Mouse (Mus musculus): ENCODE results near the gene Gm14322. TPM values are rescaled to one million over a fixed set of nuclear protein-coding genes. Genes with fewer than 3 reads are reported as not detected.

Gm14322 gene
- 1.6 to 4.1 TPM (median 2.9 TPM) in 4 replicates for total RNA-seq (2023)

DNA sequence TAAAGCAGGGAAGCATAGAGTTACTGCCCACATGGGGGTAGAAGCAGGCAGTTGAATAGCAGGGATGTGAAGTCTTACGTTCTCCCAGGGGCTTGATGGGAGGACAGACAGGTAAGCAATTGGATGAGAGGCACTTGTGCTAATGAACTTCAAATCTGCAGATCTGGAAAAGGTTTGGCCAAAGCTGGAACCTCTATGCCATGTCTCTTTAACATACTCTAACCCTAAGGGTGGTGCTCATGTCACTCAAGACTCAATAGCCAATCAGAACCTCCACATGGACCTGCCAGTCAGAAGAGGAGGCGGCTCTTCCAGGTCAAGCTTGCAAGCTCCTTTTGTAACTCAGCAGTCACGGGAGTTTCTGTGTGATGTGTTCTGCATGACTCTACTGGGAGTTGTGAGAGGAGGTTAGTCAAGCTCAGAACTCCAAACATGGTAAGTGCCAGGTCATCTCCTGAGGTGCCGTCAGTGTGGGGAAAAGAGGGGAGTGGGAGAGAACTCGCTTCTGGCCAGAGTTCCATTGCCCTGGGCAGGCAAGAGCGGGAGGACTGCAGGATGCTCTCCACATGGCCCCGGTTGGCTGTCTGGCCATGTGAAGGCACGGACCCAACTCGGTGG is at the start of gene Gm14322:
Gene Gm14322 (plus strand): TSS at position 348 of the 618 bp plus-strand sequence.

Other genes starting within 250 kb of the Gm14322 start
- not detected in 4 replicates for gene Gm14406, start 181.1 kb upstream of the Gm14322 start, total RNA-seq (2023)
- gene Gm14325, start 81.0 kb downstream of the Gm14322 start, total RNA-seq (2023): 4.1 to 6.6 TPM (median 4.8 TPM) in 4 replicates
- 0.91 to 3.0 TPM (median 1.2 TPM) in 3 of 4 replicates, not detected in the other for gene Gm14327, start 137.8 kb downstream of the Gm14322 start, total RNA-seq (2023)
- 2.0 TPM in 1 of 4 replicates, not detected in the others for gene Zfp972, start 166.3 kb downstream of the Gm14322 start, total RNA-seq (2023)
- gene Gm14326, start 198.0 kb downstream of the Gm14322 start, total RNA-seq (2023): 4.9 to 8.0 TPM (median 6.1 TPM) in 4 replicates

Measured in B cell, adult 62 days (primary cell).